Comparison of ENCODE assay signal across 8 mouse cellular contexts in the genomic region with DNA sequence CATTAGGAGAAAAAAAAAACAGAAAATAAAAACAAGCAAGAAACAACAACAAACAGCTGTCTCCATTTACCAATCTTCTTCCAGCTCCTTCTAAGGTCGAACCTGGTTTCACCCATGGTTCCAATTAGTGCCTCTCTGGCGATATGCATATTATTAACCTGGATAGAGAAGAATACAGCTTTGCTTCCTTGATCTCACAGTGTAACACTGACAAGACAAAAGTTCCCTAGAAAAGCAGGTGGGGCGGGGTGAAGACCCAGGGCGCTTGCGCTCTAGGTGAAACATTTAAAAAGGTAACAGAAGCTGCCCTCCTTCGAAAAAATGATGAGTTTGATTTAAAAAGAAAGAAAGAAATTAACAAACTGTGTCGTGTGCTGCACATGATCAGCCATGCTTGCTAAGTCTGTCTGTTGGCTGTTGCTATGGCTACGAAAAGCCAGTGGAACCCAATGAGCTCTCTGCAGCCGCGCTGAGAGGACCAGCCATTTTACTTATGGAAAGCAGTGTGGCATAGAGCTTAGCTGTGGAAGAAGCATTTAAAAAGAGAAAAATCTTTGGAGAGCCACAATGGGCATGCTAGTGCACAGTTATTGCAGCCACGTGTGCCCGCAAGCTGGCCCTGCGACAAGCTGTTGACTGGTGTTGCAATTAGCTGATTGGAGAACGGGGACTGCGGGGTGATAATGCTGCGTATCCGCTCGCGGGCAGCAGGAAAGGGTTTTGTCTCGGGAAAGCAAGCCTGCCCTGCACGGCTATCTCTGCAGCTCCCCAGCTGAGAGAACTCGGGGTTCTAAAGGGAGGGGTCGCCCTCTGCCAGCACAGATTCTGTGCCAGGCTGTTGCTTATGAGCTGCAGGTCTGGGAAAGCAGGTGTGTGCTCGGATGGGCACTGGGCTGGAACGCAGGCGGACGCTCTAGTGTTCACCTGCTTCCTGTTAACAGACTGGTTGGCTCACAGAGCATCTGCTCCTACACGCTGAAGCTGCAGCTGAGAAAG.
DNase-seq lines count a peak whose midpoint lies in the region; ATAC-seq and TF ChIP-seq lines count a peak whose summit lies in the region.

No protein-coding gene starts in this region.

- peak overlapping the region; percentile 46; the same call in 1 of the 2 replicates for H3K9ac ChIP-seq in ES-E14 (ENCODE audit: insufficient read depth, low read depth, low read length, poor library complexity, severe bottlenecking)
- peak overlapping the region; percentile 89 for H3K9ac ChIP-seq in forebrain, embryonic 14.5 days (ENCODE audit: low read length)
- H3K9ac ChIP-seq in hindbrain, embryonic 13.5 days, result peak overlapping the region; percentile 82
- H3K9ac ChIP-seq in lung, postnatal 0 days (replicated peaks; ENCODE audit: low read depth), result 0 out of 2 replicates have a peak overlapping the region, but pooled peaks have one; percentile 29

- in situ Hi-C loops in ES-E14 (cut with MboI; ENCODE audit: low sequenced_read_pairs in 2 of 2, unreplicated experiment in 2 of 2), result no loop called here

- H3K9me3 ChIP-seq in ES-E14 (ENCODE audit: control insufficient read depth, insufficient read depth, low read depth, low read length), result no peaks in the 10 kb centered on the region
- H3K9me3 ChIP-seq in forebrain, embryonic 14.5 days (replicated peaks; ENCODE audit: control insufficient read depth, low read length), result no peaks in the 10 kb centered on the region
- no peaks in the 10 kb centered on the region for H3K9me3 ChIP-seq in hindbrain, embryonic 13.5 days
- no peaks in the 10 kb centered on the region for H3K9me3 ChIP-seq in lung, postnatal 0 days (ENCODE audit: low read length)

- no peaks in the 10 kb centered on the region for H3K4me1 ChIP-seq in ES-E14 (ENCODE audit: control insufficient read depth in 2 of 2, insufficient read depth in 2 of 2, low read length in 2 of 2, poor library complexity in 1 of 2)
- peaks cover 13% of the 10 kb centered on the region for H3K4me1 ChIP-seq in forebrain, embryonic 14.5 days (ENCODE audit: control insufficient read depth, insufficient read depth, low read length)
- peaks cover 41% of the 10 kb centered on the region for H3K4me1 ChIP-seq in hindbrain, embryonic 13.5 days (replicated peaks)
- no peaks in the 10 kb centered on the region; the same call in 1 of the 2 replicates for H3K4me1 ChIP-seq in lung, postnatal 0 days (ENCODE audit: insufficient read depth, low read depth, low read length)

- no peak for TF ChIP-seq CTCF in lung, postnatal 0 days (IDR thresholded peaks at IDR 0.05)

- H3K27ac ChIP-seq in ES-E14 (ENCODE audit: insufficient read depth, low read depth, low read length, poor library complexity, severe bottlenecking), result no peak overlapping the region
- peak overlapping the region; percentile 98 for H3K27ac ChIP-seq in forebrain, embryonic 14.5 days (ENCODE audit: low read depth, low read length)
- peak overlapping the region; percentile 98 for H3K27ac ChIP-seq in hindbrain, embryonic 13.5 days
- 0 out of 2 replicates have a peak overlapping the region, but pooled peaks have one; percentile 2 for H3K27ac ChIP-seq in lung, postnatal 0 days (ENCODE audit: low read length)

- H3K36me3 ChIP-seq in ES-E14 (ENCODE audit: control insufficient read depth, insufficient read depth, low read length, poor library complexity, severe bottlenecking), result no peaks in the 10 kb centered on the region
- H3K36me3 ChIP-seq in forebrain, embryonic 14.5 days (ENCODE audit: control insufficient read depth, insufficient read depth, low read length), result no peaks in the 10 kb centered on the region
- no peaks in the 10 kb centered on the region for H3K36me3 ChIP-seq in hindbrain, embryonic 13.5 days
- no peaks in the 10 kb centered on the region for H3K36me3 ChIP-seq in lung, postnatal 0 days (ENCODE audit: insufficient read depth, low read length)

- TF ChIP-seq EP300 in lung, postnatal 0 days (IDR thresholded peaks at IDR 0.05), result no peak

- ATAC-seq in cerebellum, adult (ENCODE audit: insufficient number of reproducible peaks, low FRiP score, low TSS enrichment), result peak; percentile 92
- ATAC-seq in forebrain, embryonic 14.5 days, result peak; percentile 95
- ATAC-seq in hindbrain, embryonic 13.5 days (ENCODE audit: low FRiP score), result peak; percentile 96
- peak; percentile 90 for ATAC-seq in lung, postnatal 0 days

- peak overlapping the region; percentile 68 for H3K4me2 ChIP-seq in forebrain, embryonic 14.5 days (ENCODE audit: low read length)
- H3K4me2 ChIP-seq in hindbrain, embryonic 13.5 days, result peak overlapping the region; percentile 71
- H3K4me2 ChIP-seq in lung, postnatal 0 days (replicated peaks; ENCODE audit: low read depth, low read length), result peak overlapping the region; percentile 85

- peak; percentile 63 for DNase-seq in ES-E14 (ENCODE audit: low read depth, low spot score)
- DNase-seq in forebrain, embryonic 14.5 days (ENCODE audit: low spot score), result peak; percentile 96
- DNase-seq in layer of hippocampus, postnatal 25 days (ENCODE audit: extremely low spot score in 1 of 2, low spot score in 1 of 2), result peak; percentile 41 to 55
- peak; percentile 83 for DNase-seq in lung, postnatal 0 days (ENCODE audit: low spot score)
- peak; percentile 84 for DNase-seq in right cerebral cortex, adult 18-20 months
- no peak for DNase-seq in MN1 (ENCODE audit: low spot score)

- WGBS in forebrain, embryonic 14.5 days, result under 1% methylated on average over 28 of the region's 28 CpGs
- 1% methylated on average over 28 of the region's 28 CpGs for WGBS in hindbrain, embryonic 13.5 days
- 3% methylated on average over 28 of the region's 28 CpGs for WGBS in lung, postnatal 0 days

- H3K4me3 ChIP-seq in ES-E14 (ENCODE audit: insufficient read depth in 1 of 2, low read depth in 1 of 2, low read length in 2 of 2, poor library complexity in 1 of 2, severe bottlenecking in 1 of 2), result peak overlapping the region; percentile 59 to 70
- peak overlapping the region; percentile 63 for H3K4me3 ChIP-seq in forebrain, embryonic 14.5 days (ENCODE audit: low read depth, low read length)
- H3K4me3 ChIP-seq in hindbrain, embryonic 13.5 days, result peak overlapping the region; percentile 65
- peak overlapping the region; percentile 41 for H3K4me3 ChIP-seq in lung, postnatal 0 days (ENCODE audit: low read depth, low read length)

- no peaks in the 10 kb centered on the region for H3K27me3 ChIP-seq in forebrain, embryonic 14.5 days (replicated peaks; ENCODE audit: control insufficient read depth, insufficient read depth, low read length)
- H3K27me3 ChIP-seq in hindbrain, embryonic 13.5 days, result no peaks in the 10 kb centered on the region
- no peaks in the 10 kb centered on the region for H3K27me3 ChIP-seq in lung, postnatal 0 days (replicated peaks; ENCODE audit: insufficient read depth, low read length)

TF ChIP-seq in ES-E14, 5 proteins besides CTCF, POLR2A, EP300 and RAD21:
- TF ChIP-seq HCFC1 (IDR thresholded peaks at IDR 0.05; ENCODE audit: borderline replicate concordance, insufficient read depth, low read length) (no peak), CHD2 (IDR thresholded peaks at IDR 0.05; ENCODE audit: low read depth, low read length) (no peak), ZNF384 (IDR thresholded peaks at IDR 0.05; ENCODE audit: low read depth, low read length) (no peak), ZC3H11A (IDR thresholded peaks at IDR 0.05; ENCODE audit: borderline replicate concordance, low read depth, low read length) (no peak), MAFK (IDR thresholded peaks at IDR 0.05; ENCODE audit: insufficient read depth, low read depth, low read length) (no peak)

Comparison
In these comparisons a context has a peak if more than half of its experiments do, and no peak if none do; other contexts are left out.
1. H3K9ac ChIP-seq: peak in every context shown above with its lines; median percentile 89 in forebrain, embryonic 14.5 days; 82 in hindbrain, embryonic 13.5 days; 46 in ES-E14; 29 in lung, postnatal 0 days.